Mouse (Mus musculus) myocyte (in vitro differentiated cells): ENCODE measurements around the gene Rorc. TPM values are rescaled to one million over a fixed set of nuclear protein-coding genes. Genes with fewer than 3 reads are reported as not detected.

Experiments used
- H3K27me3 ChIP-seq: one replicate; pipeline ENCODE4 v1.6.1; 2011; ENCODE audit not compliant: control insufficient read depth, insufficient read depth, insufficient read length
- H3K36me3 ChIP-seq: one replicate; pipeline ENCODE4 v1.6.1; 2011; ENCODE audit not compliant: control insufficient read depth, insufficient read depth
- H3K4me2 ChIP-seq: one replicate; pipeline ENCODE4 v1.6.1; 2011; ENCODE audit warnings: low read depth, control low read depth
- H3K4me3 ChIP-seq: one replicate; pipeline ENCODE4 v1.5.1; 2011; ENCODE audit warnings: mild to moderate bottlenecking, control low read depth, moderate library complexity
- H3K79me2 ChIP-seq: one replicate; pipeline ENCODE4 v1.6.1; 2011; ENCODE audit not compliant: control insufficient read depth, insufficient read depth
- H3ac ChIP-seq: one replicate; pipeline ENCODE4 v1.6.1; 2011; ENCODE audit not compliant: control insufficient read depth, insufficient read length
- CEBPB ChIP-seq: IDR thresholded peaks from 2 replicates; pipeline ENCODE4 v1.6.1; 2011; ENCODE audit warnings: mild to moderate bottlenecking, moderate library complexity; ENCODE audit not compliant: poor library complexity, insufficient read depth, severe bottlenecking
- E2F4 ChIP-seq: IDR thresholded peaks from one replicate; pipeline ENCODE4 v1.6.1; 2011; ENCODE audit warnings: mild to moderate bottlenecking, control low read depth, moderate library complexity; ENCODE audit not compliant: insufficient read depth
- MAX ChIP-seq: IDR thresholded peaks from one replicate; pipeline ENCODE4 v1.6.1; 2011; ENCODE audit warnings: low read depth, mild to moderate bottlenecking, control low read depth
- MYOD1 ChIP-seq, 3 experiments: IDR thresholded peaks; one replicate each; pipeline ENCODE4 v1.6.1; 2011; ENCODE audit warnings: control low read depth in 2 of 3, low read depth in 2 of 3, mild to moderate bottlenecking in 2 of 3, moderate library complexity in 1 of 3; ENCODE audit not compliant: insufficient read length in 2 of 3, control insufficient read depth in 1 of 3
- MYOG ChIP-seq, 3 experiments: IDR thresholded peaks; one replicate each; pipeline ENCODE4 v1.6.1; 2011; ENCODE audit warnings: control low read depth in 2 of 3, low read depth in 2 of 3, mild to moderate bottlenecking in 2 of 3; ENCODE audit not compliant: insufficient read length in 2 of 3, control insufficient read depth in 1 of 3, insufficient read depth in 1 of 3
- POLR2A ChIP-seq: IDR thresholded peaks from one replicate; pipeline ENCODE4 v1.6.1; 2011; ENCODE audit warnings: low read depth, mild to moderate bottlenecking, control low read depth, moderate library complexity; ENCODE audit not compliant: insufficient read length
- POLR2AphosphoS2 ChIP-seq: IDR thresholded peaks from one replicate; pipeline ENCODE4 v1.6.1; 2011; ENCODE audit warnings: low read depth, control low read depth; ENCODE audit not compliant: insufficient read length
- REST ChIP-seq: IDR thresholded peaks from one replicate; pipeline ENCODE4 v1.6.1; 2011; ENCODE audit warnings: mild to moderate bottlenecking, control low read depth, moderate library complexity; ENCODE audit not compliant: insufficient read depth, insufficient read length
- SRF ChIP-seq: IDR thresholded peaks from one replicate; pipeline ENCODE4 v1.6.1; 2011; ENCODE audit warnings: low read depth; ENCODE audit not compliant: control insufficient read depth, insufficient read length
- TCF12 ChIP-seq: IDR thresholded peaks from one replicate; pipeline ENCODE4 v1.6.1; 2011; ENCODE audit warnings: mild to moderate bottlenecking, control low read depth; ENCODE audit not compliant: poor library complexity, insufficient read depth, severe bottlenecking
- TCF3 ChIP-seq: IDR thresholded peaks from one replicate; pipeline ENCODE4 v1.6.1; 2011; ENCODE audit warnings: low read depth, control low read depth; ENCODE audit not compliant: insufficient read length
- USF1 ChIP-seq: IDR thresholded peaks from one replicate; pipeline ENCODE4 v1.6.1; 2011; ENCODE audit warnings: low read depth, mild to moderate bottlenecking, control low read depth, moderate library complexity
- polyA plus RNA-seq: library from polyadenylated mRNA; unstranded; fragments of >200 nt; fragmentation: generic; extraction: Trizol; gene quantifications from one replicate; pipeline ENCODE4 v1.2.1, GENCODE M21; 2012; ENCODE audit warnings: missing spikeins

The Rorc gene
- polyA plus RNA-seq, 1 experiment, result 0.26 TPM

- Histone ChIP-seq H3ac (no peak overlapping the region), H3K79me2 (no peaks in the 10 kb centered on the region), H3K4me2 (no peak overlapping the region), H3K27me3 (peaks cover 5% of the 10 kb centered on the region), H3K4me3 (no peak overlapping the region), H3K36me3 (no peaks in the 10 kb centered on the region)
- TF ChIP-seq USF1 (no peak), POLR2AphosphoS2 (no peak), CEBPB (no peak), REST (no peak), MYOD1 (IDR thresholded peaks at IDR 0.05; ENCODE audit: control insufficient read depth in 1 of 3, insufficient read length in 2 of 3, low read depth in 2 of 3) (no peak), MYOG (IDR thresholded peaks at IDR 0.05; ENCODE audit: control insufficient read depth in 1 of 3, insufficient read depth in 1 of 3, insufficient read length in 2 of 3, low read depth in 2 of 3) (no peak), POLR2A (no peak), TCF3 (no peak), SRF (no peak), MAX (no peak), TCF12 (no peak), E2F4 (no peak)
Measured at GRCm38 (mm10) chr3:94388047-94388446, 15.5 kb downstream of the Rorc start.

DNA sequence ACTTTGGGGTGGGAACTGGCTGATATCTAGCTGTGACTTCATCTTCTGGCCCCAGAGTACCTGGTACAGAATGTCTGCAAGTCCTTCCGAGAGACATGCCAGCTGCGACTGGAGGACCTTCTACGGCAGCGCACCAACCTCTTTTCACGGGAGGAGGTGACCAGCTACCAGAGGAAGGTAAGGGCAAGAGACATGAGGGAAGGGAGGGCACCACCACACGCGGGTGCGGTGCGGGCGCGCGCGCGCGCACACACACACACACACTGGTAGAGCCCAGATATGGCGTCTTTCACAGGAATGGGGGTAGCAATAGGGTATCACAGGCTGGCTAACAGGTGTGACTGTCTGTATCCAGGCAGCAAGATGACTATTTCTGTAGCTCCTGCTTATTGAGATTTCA lies 16.8 kb downstream of the Rorc start:
- Histone ChIP-seq H3ac (no peak overlapping the region), H3K79me2 (no peaks in the 10 kb centered on the region), H3K4me3 (no peak overlapping the region), H3K36me3 (no peaks in the 10 kb centered on the region), H3K4me2 (no peak overlapping the region), H3K27me3 (peaks cover 5% of the 10 kb centered on the region)
- no peak for TF ChIP-seq TCF12
- TF ChIP-seq USF1, result no peak
- TF ChIP-seq REST, result no peak
- TF ChIP-seq POLR2A, result no peak
- TF ChIP-seq MYOG (IDR thresholded peaks at IDR 0.05; ENCODE audit: control insufficient read depth in 1 of 3, insufficient read depth in 1 of 3, insufficient read length in 2 of 3, low read depth in 2 of 3), result no peak
- no peak for TF ChIP-seq SRF
- TF ChIP-seq TCF3, result no peak
- TF ChIP-seq CEBPB, result no peak
- no peak for TF ChIP-seq POLR2AphosphoS2
- TF ChIP-seq MAX, result no peak
- TF ChIP-seq E2F4, result no peak
- no peak for TF ChIP-seq MYOD1 (IDR thresholded peaks at IDR 0.05; ENCODE audit: control insufficient read depth in 1 of 3, insufficient read length in 2 of 3, low read depth in 2 of 3)

- no peaks in the 10 kb centered on the region for H3K79me2 ChIP-seq
- H3ac ChIP-seq, result no peak overlapping the region
- no peak overlapping the region for H3K4me2 ChIP-seq
- no peaks in the 10 kb centered on the region for H3K36me3 ChIP-seq
- TF ChIP-seq USF1 (no peak), TCF3 (no peak), E2F4 (no peak), MYOG (IDR thresholded peaks at IDR 0.05; ENCODE audit: control insufficient read depth in 1 of 3, insufficient read depth in 1 of 3, insufficient read length in 2 of 3, low read depth in 2 of 3) (no peak), MYOD1 (IDR thresholded peaks at IDR 0.05; ENCODE audit: control insufficient read depth in 1 of 3, insufficient read length in 2 of 3, low read depth in 2 of 3) (no peak), TCF12 (no peak), REST (no peak), POLR2A (no peak), CEBPB (no peak), MAX (no peak), POLR2AphosphoS2 (no peak), SRF (no peak)
- no peak overlapping the region for H3K4me3 ChIP-seq
- H3K27me3 ChIP-seq, result peaks cover 5% of the 10 kb centered on the region
Measured at GRCm38 (mm10) chr3:94391001-94391400, 18.4 kb downstream of the Rorc start.

DNA sequence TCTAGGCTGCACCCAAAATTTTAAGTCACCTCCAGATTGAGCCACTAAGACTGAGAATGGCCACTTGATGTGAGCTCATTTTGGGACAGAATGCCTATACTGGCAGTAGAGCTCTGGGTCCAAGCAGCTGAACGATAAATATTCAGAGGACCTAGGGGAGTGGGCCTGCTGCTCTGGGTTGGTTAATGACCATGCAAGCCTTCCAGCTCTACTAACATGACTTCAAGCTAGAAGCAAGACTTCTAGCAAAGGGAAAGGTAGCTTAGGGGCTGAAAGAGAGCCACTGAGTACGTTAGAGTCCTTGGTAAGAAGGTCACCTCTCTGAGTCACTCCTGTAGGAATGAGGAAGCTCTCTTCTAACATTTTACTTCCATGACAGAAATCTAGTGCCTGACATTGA lies 19.5 kb downstream of the Rorc start:
- TF ChIP-seq USF1 (no peak), MYOG (IDR thresholded peaks at IDR 0.05; ENCODE audit: control insufficient read depth in 1 of 3, insufficient read depth in 1 of 3, insufficient read length in 2 of 3, low read depth in 2 of 3) (no peak), REST (no peak), POLR2AphosphoS2 (no peak), MAX (no peak), TCF3 (no peak), CEBPB (no peak), TCF12 (no peak), SRF (no peak), MYOD1 (IDR thresholded peaks at IDR 0.05; ENCODE audit: control insufficient read depth in 1 of 3, insufficient read length in 2 of 3, low read depth in 2 of 3) (no peak), E2F4 (no peak)
- Histone ChIP-seq H3K36me3 (no peaks in the 10 kb centered on the region), H3ac (no peak overlapping the region), H3K27me3 (peaks cover 15% of the 10 kb centered on the region), H3K4me3 (no peak overlapping the region), H3K79me2 (no peaks in the 10 kb centered on the region), H3K4me2 (no peak overlapping the region)
